Mouse (Mus musculus) CH12.LX (cell line): ENCODE measurements around the gene Evi5. TPM values are rescaled to one million over a fixed set of nuclear protein-coding genes. Genes with fewer than 3 reads are reported as not detected.

Source experiments
- DNase-seq: peaks from one replicate; pipeline ENCODE4 v3.0.0-alpha.2; 2013; ENCODE audit errors: extremely low read depth
- H3K27ac ChIP-seq: 2 replicates; pipeline ENCODE4 v1.5.1; 2012; ENCODE audit warnings: low read depth, mild to moderate bottlenecking, control low read depth, moderate library complexity; ENCODE audit not compliant: insufficient read depth
- H3K27me3 ChIP-seq: replicated peaks from 2 replicates; pipeline ENCODE3; 2012; ENCODE audit warnings: inconsistent platforms
- H3K36me3 ChIP-seq, 2 experiments: replicated peaks in 1 of 2; 2 replicates each; pipeline versions ENCODE3 to v1.6.1; 2012; ENCODE audit warnings: inconsistent platforms in 1 of 2, low read length in 1 of 2, mild to moderate bottlenecking in 1 of 2, mixed read lengths in 1 of 2, moderate library complexity in 1 of 2; ENCODE audit not compliant: control insufficient read depth in 1 of 2, insufficient read depth in 1 of 2
- H3K4me1 ChIP-seq, 2 experiments: 2 replicates each; pipeline ENCODE4 v1.6.1; 2012; ENCODE audit warnings: inconsistent platforms in 1 of 2, moderate library complexity in 1 of 2; ENCODE audit not compliant: insufficient read depth in 2 of 2, control insufficient read depth in 1 of 2
- H3K4me2 ChIP-seq: 2 replicates; pipeline ENCODE4 v1.6.1; 2012; ENCODE audit warnings: low read depth, mild to moderate bottlenecking, control low read depth; ENCODE audit not compliant: poor library complexity, insufficient read depth, severe bottlenecking
- H3K4me3 ChIP-seq, 3 experiments: fragments of 150-350 bp in 1 of 3; sonication (generic) in 1 of 3; replicated peaks in 1 of 3; 2 replicates each; pipeline versions ENCODE3 to v1.5.1; 2011 to 2012; ENCODE audit warnings: low read depth in 2 of 3, low read length in 2 of 3, mild to moderate bottlenecking in 2 of 3, moderate library complexity in 2 of 3, control low read depth in 1 of 3, improper control_type of control experiment in 1 of 3, inconsistent platforms in 1 of 3, mixed read lengths in 1 of 3; ENCODE audit not compliant: poor library complexity in 1 of 3
- H3K79me2 ChIP-seq: replicated peaks from 2 replicates; pipeline ENCODE4 v1.6.1; 2012; ENCODE audit warnings: mild to moderate bottlenecking, moderate library complexity; ENCODE audit not compliant: control insufficient read depth, poor library complexity, insufficient read depth, severe bottlenecking; ENCODE audit errors: extremely low read depth
- H3K9ac ChIP-seq: 2 replicates; pipeline ENCODE4 v1.6.1; 2012; ENCODE audit warnings: low read depth, mild to moderate bottlenecking, control low read depth, moderate library complexity; ENCODE audit not compliant: insufficient read depth
- H3K9me3 ChIP-seq: replicated peaks from 2 replicates; pipeline ENCODE3; 2012; ENCODE audit warnings: low read length, inconsistent platforms, mixed read lengths
- BHLHE40 ChIP-seq: IDR thresholded peaks from 2 replicates; pipeline ENCODE4 v1.6.1; 2011; ENCODE audit warnings: mild to moderate bottlenecking, low read depth, low read length, improper control_type of control experiment
- CHD1 ChIP-seq: IDR thresholded peaks from 2 replicates; pipeline ENCODE4 v1.6.1; 2012; ENCODE audit warnings: low read depth, low read length, improper control_type of control experiment, inconsistent platforms
- CTCF ChIP-seq, 2 experiments: IDR thresholded peaks in 1 of 2; conservative IDR thresholded peaks in 1 of 2; 2 replicates each; pipeline ENCODE4 v1.5.1; 2011 to 2012; ENCODE audit warnings: low read depth in 2 of 2, low read length in 2 of 2, improper control_type of control experiment in 1 of 2, inconsistent platforms in 1 of 2, mild to moderate bottlenecking in 1 of 2, moderate library complexity in 1 of 2
- ELF1 ChIP-seq: IDR thresholded peaks from 2 replicates; pipeline ENCODE4 v1.6.1; 2014; ENCODE audit warnings: low read depth, mild to moderate bottlenecking, inconsistent platforms, low read length, improper control_type of control experiment
- EP300 ChIP-seq: IDR thresholded peaks from 2 replicates; pipeline ENCODE4 v1.6.1; 2011; ENCODE audit warnings: low read length, improper control_type of control experiment
- ETS1 ChIP-seq: conservative IDR thresholded peaks from 2 replicates; pipeline ENCODE4 v1.6.1; 2012; ENCODE audit warnings: low read depth, mild to moderate bottlenecking, inconsistent platforms, low read length, improper control_type of control experiment, moderate library complexity
- GABPA ChIP-seq: IDR thresholded peaks from 2 replicates; pipeline ENCODE4 v1.6.1; 2012; ENCODE audit warnings: low read depth, low read length, improper control_type of control experiment, inconsistent platforms; ENCODE audit not compliant: insufficient replicate concordance
- HCFC1 ChIP-seq: IDR thresholded peaks from 2 replicates; pipeline ENCODE4 v1.6.1; 2012; ENCODE audit warnings: low read depth, mild to moderate bottlenecking, inconsistent platforms, low read length, improper control_type of control experiment
- IRF4 ChIP-seq: IDR thresholded peaks from 2 replicates; pipeline ENCODE4 v1.6.1; 2014; ENCODE audit warnings: low read depth, mild to moderate bottlenecking, inconsistent platforms, low read length, improper control_type of control experiment
- MAFK ChIP-seq: IDR thresholded peaks from 2 replicates; pipeline ENCODE4 v1.6.1; 2011; ENCODE audit warnings: low read length, improper control_type of control experiment; ENCODE audit not compliant: insufficient replicate concordance
- MAZ ChIP-seq: IDR thresholded peaks from 2 replicates; pipeline ENCODE4 v1.6.1; 2012; ENCODE audit warnings: low read depth, mild to moderate bottlenecking, inconsistent platforms, low read length, improper control_type of control experiment, moderate library complexity
- MEF2A ChIP-seq: IDR thresholded peaks from 2 replicates; pipeline ENCODE4 v1.6.1; 2014; ENCODE audit warnings: low read depth, mild to moderate bottlenecking, inconsistent platforms, low read length, improper control_type of control experiment, borderline replicate concordance
- POLR2A ChIP-seq: IDR thresholded peaks from 2 replicates; pipeline ENCODE4 v1.6.1; 2011; ENCODE audit warnings: low read depth, mild to moderate bottlenecking, improper control_type of control experiment, low read length
- RAD21 ChIP-seq: IDR thresholded peaks from 2 replicates; pipeline ENCODE4 v1.6.1; 2011; ENCODE audit warnings: low read depth, mild to moderate bottlenecking, low read length, improper control_type of control experiment, moderate library complexity
- UBTF ChIP-seq: IDR thresholded peaks from 2 replicates; pipeline ENCODE4 v1.6.1; 2012; ENCODE audit warnings: low read depth, mild to moderate bottlenecking, inconsistent platforms, low read length, improper control_type of control experiment, moderate library complexity
- USF1 ChIP-seq: IDR thresholded peaks from 2 replicates; pipeline ENCODE4 v1.6.1; 2014; ENCODE audit warnings: low read depth, mild to moderate bottlenecking, inconsistent platforms, low read length, improper control_type of control experiment
- ZKSCAN1 ChIP-seq: IDR thresholded peaks from 2 replicates; pipeline ENCODE4 v1.6.1; 2012; ENCODE audit warnings: low read depth, inconsistent platforms, low read length, improper control_type of control experiment, borderline replicate concordance
- ZMIZ1 ChIP-seq: IDR thresholded peaks from 2 replicates; pipeline ENCODE4 v1.6.1; 2012; ENCODE audit warnings: low read depth, mild to moderate bottlenecking, inconsistent platforms, low read length, improper control_type of control experiment
- ZNF384 ChIP-seq: IDR thresholded peaks from 2 replicates; pipeline ENCODE4 v1.6.1; 2012; ENCODE audit warnings: low read depth, low read length, improper control_type of control experiment, inconsistent platforms
- dilution Hi-C: fragments of 300-500 bp; cut with MboI; formaldehyde crosslinking; loops from 2 replicates; pipeline ENCODE4 v1.14.3; 2020; ENCODE audit warnings: low sequenced_read_pairs; ENCODE audit not compliant: extremely low pct_unique_long_range_greater_than_20kb, extremely low pct_ligation_motif_present
- in situ Hi-C: fragments of 300-500 bp; cut with MboI; formaldehyde crosslinking; loops from 3 replicates; pipeline ENCODE4 v1.14.3; 2019; ENCODE audit warnings: low sequenced_read_pairs, low pct_ligation_motif_present, low pct_unique_long_range_greater_than_20kb, mixed read lengths
- polyA plus RNA-seq: library from polyadenylated mRNA; unstranded; fragments of >175 nt; gene quantifications from 2 replicates; pipeline ENCODE4 v1.2.1, GENCODE M21; 2012; ENCODE audit warnings: low read depth; ENCODE audit not compliant: insufficient read length
- total RNA-seq, 2 experiments: library from RNA; depleted of rRNA; stranded (reverse); fragments of 300-350 nt in 1 of 2; fragments of >200 nt in 1 of 2; gene quantifications; 2 replicates each; pipeline ENCODE4 v1.2.3; 2012 to 2014

The Evi5 gene
- total and polyA plus RNA-seq, 3 experiments, result 3.2 to 6.3 (median 3.8) TPM

- H3K27ac ChIP-seq, result no peak within 1 kb of the TSS
- in situ Hi-C loops, result no loop called here
- no peaks in the 10 kb centered on the region for H3K79me2 ChIP-seq
- dilution Hi-C loops, result no loop called here
- no peak within 1 kb of the TSS for H3K9ac ChIP-seq
- H3K4me3 ChIP-seq, result no peak within 1 kb of the TSS
- H3K27me3 ChIP-seq, result no peaks in the 10 kb centered on the region
- TF ChIP-seq HCFC1 (no peak), ZMIZ1 (no peak), GABPA (no peak), MAZ (no peak), USF1 (no peak), CHD1 (no peak), ZNF384 (no peak)
- peaks cover 0 to 6% of the 10 kb centered on the region in 2 experiments for H3K36me3 ChIP-seq
- H3K4me1 ChIP-seq, result peaks cover 0 to 5% of the 10 kb centered on the region in 2 experiments; a peak in 2 of 4 replicates
- H3K4me2 ChIP-seq, result no peak within 1 kb of the TSS
- no peak for DNase-seq
- H3K9me3 ChIP-seq, result no peaks in the 10 kb centered on the region
These were observed 44.8 kb downstream of the Evi5 start, which contains the start of gene Ube2d2b for GRCm38 (mm10) chr5:107829998-107830560. Gene Ube2d2b (plus strand): TSS chr5:107830099.

GRCm38 (mm10) chr5:107822521-107822920, 52.4 kb downstream of the Evi5 start:
- in situ Hi-C loops, result no loop called here
- Histone ChIP-seq H3K79me2 (no peaks in the 10 kb centered on the region), H3K9ac (no peak overlapping the region), H3K36me3 (peaks cover 0 to 6% of the 10 kb centered on the region in 2 experiments)
- TF ChIP-seq CHD1 (no peak), RAD21 (no peak), ZKSCAN1 (no peak), UBTF (no peak), IRF4 (no peak), MAZ (no peak), ELF1 (no peak), ETS1 (no peak), MAFK (no peak), CTCF (conservative IDR thresholded peaks at IDR 0.05 in 1 of 2, IDR thresholded peaks at IDR 0.05 in 1 of 2; ENCODE audit: low read depth in 2 of 2, low read length in 2 of 2) (no peak), POLR2A (no peak), EP300 (no peak), BHLHE40 (no peak), MEF2A (no peak), HCFC1 (no peak)
- TF ChIP-seq, all 38 proteins: peak for 0
- Histone ChIP-seq H3K9me3 (no peaks in the 10 kb centered on the region), H3K27ac (no peak overlapping the region), H3K4me2 (no peak overlapping the region), H3K27me3 (no peaks in the 10 kb centered on the region), H3K4me3 (no peak overlapping the region), H3K4me1 (peaks cover 3 to 17% of the 10 kb centered on the region in 2 experiments; a peak in 3 of 4 replicates)
- dilution Hi-C loops, result no loop called here
- DNase-seq, result no peak
